Mouse (Mus musculus) cerebellum, postnatal 10 days (tissue): Measurements from ENCODE around the gene Mfap3l.
"Not testable (repeated sequence)": the region's sequence is repeated elsewhere in the genome, so short reads cannot be mapped to it uniquely, and the experiment has no call there.

Source experiments
- DNase-seq, 2 experiments: peaks; one replicate each; pipeline ENCODE4 v3.0.0; 2021; ENCODE audit warnings: mixed read lengths in 2 of 2

Mfap3l gene

GRCm38 (mm10) chr8:60657425-60658113 lies 24.9 kb downstream of the Mfap3l start:
- DNase-seq: no peak

DNA sequence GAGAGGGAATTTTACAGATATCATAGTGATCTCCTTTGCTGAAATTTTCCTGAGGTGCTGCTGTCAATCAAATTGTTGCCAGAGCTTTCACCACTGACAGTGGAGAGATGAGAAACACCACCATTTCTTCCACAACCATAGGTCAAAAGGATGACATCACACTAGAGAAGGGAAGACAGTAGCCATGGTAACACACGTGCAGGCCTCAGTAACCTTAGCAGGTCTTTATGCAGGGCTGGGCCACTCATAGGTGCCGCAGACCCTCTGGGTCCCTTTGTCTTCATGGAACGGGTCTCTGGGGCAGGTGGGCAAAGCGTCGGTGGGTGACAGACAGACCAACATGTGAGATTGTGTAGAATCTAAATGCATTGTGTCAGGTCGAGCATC lies 25.5 kb downstream of the Mfap3l start:
- DNase-seq: no peak

- DNase-seq: not testable (repeated sequence)
Observed at GRCm38 (mm10) chr8:60658686-60659085, 26.1 kb downstream of the Mfap3l start.

- no peak for DNase-seq
Observed at GRCm38 (mm10) chr8:60659721-60660120, 27.1 kb downstream of the Mfap3l start.

DNA sequence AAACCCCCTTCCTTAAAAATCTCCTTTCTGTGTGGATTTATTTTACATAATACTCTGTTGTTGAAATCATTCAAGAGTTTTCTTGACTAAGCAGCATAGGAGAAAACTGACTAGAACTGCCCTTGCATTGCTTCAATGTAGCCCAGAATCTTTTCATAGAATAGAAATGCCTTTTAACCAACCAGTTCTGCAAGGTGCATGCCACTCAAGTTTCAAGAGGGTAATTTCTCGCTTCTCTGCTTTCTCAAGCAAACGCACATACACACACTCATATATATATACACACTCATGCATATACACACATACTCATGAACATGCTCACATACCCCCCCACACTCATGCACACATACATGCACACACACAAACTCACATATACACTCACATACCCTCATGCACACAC lies 28.6 kb downstream of the Mfap3l start:
- DNase-seq: no peak

- no peak for DNase-seq
Observed at GRCm38 (mm10) chr8:60663552-60663951, 30.9 kb downstream of the Mfap3l start.

- peak; percentile 14 to 20 for DNase-seq
Observed at GRCm38 (mm10) chr8:60665821-60666220, 33.2 kb downstream of the Mfap3l start.

DNA sequence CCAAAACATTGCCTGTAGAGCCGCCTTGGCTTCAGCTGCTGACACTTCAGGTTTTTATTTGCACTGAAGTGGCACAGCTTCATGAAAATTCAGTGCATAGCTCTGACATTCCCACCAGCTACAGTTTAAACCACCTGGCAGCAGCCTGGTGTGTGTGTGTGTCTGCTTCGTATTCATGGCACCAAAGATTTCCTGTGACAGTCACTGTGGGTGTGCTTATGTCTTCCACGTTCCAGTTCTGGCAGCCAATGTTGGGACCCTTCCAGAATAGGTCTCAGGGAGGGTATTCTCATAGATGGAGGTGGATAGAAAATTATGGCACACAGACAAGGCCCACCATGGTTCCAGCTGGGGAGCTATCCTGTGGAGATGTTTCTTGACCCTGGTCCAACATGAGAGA lies 34.2 kb downstream of the Mfap3l start:
- peak; percentile 75 to 83 for DNase-seq

GRCm38 (mm10) chr8:60678590-60678989 lies 46.0 kb downstream of the Mfap3l start:
- no peak for DNase-seq

DNA sequence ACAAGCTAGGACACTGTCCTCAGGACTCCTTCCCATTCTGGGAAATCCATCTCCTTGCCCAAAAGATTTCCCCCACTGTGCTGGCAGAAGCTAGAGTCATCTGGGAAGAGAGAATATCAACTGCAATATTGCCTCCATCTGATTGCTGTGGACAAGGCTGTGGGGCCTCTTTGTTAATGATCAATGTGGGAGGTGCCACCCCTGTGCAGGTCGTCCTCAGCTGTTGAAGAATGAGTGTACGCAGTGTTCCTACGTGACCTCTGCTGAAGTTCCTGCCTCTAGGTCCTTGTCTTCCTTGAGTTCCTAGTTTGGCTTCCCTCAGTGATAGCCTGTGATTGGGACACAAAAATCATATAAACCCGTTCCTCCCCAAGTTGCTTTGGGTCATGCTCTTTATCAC lies 49.2 kb downstream of the Mfap3l start:
- DNase-seq: no peak

DNA sequence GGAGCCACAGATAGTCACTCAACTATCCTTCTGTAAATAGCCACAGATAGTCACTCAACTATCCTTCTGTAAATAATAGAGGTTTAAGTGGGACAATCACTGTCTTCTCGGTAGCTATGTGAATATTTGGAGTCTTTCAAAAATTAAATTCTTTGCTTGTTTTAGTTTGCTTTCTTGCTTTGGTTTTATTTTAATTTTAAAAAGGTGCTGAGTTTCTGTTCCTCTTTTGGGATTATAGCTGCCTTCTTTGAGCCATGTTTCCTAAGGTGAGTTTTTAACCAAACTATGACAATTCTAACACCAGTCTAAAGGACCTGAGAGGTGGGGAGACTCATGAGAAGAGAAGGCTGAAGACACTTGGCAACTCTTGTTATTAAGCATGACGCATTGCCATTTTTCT lies 49.7 kb downstream of the Mfap3l start:
- no peak for DNase-seq

DNA sequence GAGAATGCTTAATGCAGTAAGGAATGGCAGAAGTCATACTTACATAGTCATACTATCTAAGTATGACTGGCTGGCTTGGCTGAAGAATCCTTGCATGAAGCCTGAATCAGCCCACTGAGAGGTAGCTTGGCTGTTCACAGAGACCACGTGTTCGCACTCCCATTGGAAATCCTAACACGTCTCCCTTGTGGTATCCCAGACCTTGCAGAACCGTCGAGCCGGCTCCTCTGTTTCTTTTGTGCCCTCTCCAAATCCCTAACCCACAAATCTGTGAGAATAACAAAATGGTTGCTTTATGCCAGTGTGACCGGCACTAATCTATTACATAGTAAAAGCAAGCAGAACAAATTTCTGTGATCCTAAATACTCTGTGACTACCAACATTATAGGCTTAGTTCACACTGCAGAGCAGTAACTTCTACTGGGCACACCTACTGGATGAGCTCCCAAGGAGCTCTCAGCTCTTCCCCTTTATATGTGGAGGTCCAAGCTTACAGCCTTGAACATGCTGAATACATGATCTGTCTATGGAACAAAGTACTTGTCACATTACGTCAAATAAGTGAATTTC lies 79.0 kb downstream of the Mfap3l start:
- DNase-seq: no peak

DNA sequence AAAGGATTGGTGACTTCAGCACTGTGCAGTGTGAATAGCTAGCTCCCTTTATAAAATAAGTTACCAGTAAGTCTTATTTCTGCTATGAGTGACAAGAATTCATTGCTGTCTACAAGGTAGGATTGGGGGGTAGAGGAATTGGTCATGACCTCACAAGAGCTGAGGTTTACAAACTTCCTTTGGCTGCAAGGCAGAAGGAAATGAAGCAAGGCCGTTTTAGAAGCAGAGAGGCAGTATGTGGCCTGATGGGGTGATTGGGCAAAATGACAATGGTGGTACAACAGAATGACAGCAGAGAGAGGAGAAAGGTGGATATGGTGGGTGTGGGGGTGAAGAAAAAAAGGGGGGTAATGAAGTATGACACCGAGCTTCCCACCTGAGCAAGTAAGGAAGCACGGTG lies 82.1 kb downstream of the Mfap3l start:
- no peak for DNase-seq

DNA sequence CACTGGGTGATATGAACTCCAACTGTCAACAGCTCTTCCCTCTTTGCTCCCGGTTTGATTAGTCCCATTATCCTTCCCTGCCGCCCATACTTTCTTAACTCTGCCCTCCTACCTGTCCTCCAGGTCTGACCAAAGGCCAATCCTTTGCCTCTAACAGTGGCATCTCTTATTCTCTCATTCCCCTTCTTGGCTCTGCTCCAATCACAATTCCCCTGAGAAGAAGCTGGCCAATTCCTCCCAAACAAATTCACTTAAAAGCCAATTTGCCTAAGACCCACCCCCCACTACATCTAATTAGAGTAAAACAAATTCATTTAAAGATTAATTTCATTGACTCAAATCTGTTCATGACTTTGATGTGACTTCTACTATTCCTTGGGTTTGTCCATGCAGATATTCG lies 86.1 kb downstream of the Mfap3l start:
- peak; percentile 50 to 52 for DNase-seq
